Mouse (Mus musculus): Measurements from ENCODE around the gene Vmn1r59. TPM values are rescaled to one million over a fixed set of nuclear protein-coding genes. Genes with fewer than 3 reads are reported as not detected.
"Not testable (repeated sequence)": the region's sequence is repeated elsewhere in the genome, so short reads cannot be mapped to it uniquely, and the experiment has no call there.

The Vmn1r59 gene
- polyA plus RNA-seq (2012; rRNA removed) (not detected in 2 replicates), polyA plus RNA-seq (2014; fragmentation: Nextera tagmentation; extraction: Ambion mirVana) (not detected in 2 replicates)

DNA sequence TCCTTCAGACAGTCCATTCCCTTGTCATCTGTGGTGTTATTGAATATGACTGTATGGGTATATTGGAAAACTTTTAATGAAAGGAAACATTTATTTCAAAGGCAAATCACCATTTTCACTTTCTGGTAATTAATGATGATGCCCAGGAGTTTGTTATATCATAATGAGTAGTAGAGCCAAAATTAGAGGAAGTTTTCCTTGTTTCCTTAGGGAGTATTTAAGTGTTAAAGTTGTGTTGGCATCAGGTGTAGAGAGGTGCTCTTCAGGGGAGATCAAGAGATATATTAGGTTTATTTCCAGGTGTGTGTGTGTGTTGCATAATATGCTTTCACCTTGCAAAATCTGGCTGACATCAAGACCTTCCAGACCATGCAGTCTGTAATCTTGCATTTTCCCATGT lies at the start of gene Vmn1r59:
Vmn1r59 (minus strand) TSS at position 101 of the 400 bp plus-strand sequence.
- DNase-seq (ENCODE audit: low read depth in 3 of 3, low spot score in 3 of 3): no peak
- no peak within 1 kb of the TSS for H3K9ac ChIP-seq (replicated peaks)
- H3K36me3 ChIP-seq (replicated peaks; ENCODE audit: control insufficient read depth, insufficient read depth, low read depth): no peaks in the 10 kb centered on the region
- no peak for TF ChIP-seq CTCF (IDR thresholded peaks at IDR 0.05; ENCODE audit: low read depth)
- TF ChIP-seq EP300 (IDR thresholded peaks at IDR 0.05; ENCODE audit: low read depth): no peak
- H3K9me3 ChIP-seq (ENCODE audit: control insufficient read depth, low read length): no peaks in the 10 kb centered on the region
- no peaks in the 10 kb centered on the region for H3K4me1 ChIP-seq (replicated peaks; ENCODE audit: control insufficient read depth in 2 of 2, insufficient read depth in 2 of 2, low read length in 1 of 2)
- no peak within 1 kb of the TSS for H3K27ac ChIP-seq
- no peak within 1 kb of the TSS for H3K4me2 ChIP-seq (ENCODE audit: low read depth)
- no peak for ATAC-seq (ENCODE audit: insufficient read depth)
- H3K4me3 ChIP-seq (ENCODE audit: insufficient read depth in 1 of 2, low read depth in 2 of 2, low read length in 2 of 2): no peak within 1 kb of the TSS
- H3K27me3 ChIP-seq (ENCODE audit: control insufficient read depth, insufficient read depth, low read length): no peaks in the 10 kb centered on the region

DNA sequence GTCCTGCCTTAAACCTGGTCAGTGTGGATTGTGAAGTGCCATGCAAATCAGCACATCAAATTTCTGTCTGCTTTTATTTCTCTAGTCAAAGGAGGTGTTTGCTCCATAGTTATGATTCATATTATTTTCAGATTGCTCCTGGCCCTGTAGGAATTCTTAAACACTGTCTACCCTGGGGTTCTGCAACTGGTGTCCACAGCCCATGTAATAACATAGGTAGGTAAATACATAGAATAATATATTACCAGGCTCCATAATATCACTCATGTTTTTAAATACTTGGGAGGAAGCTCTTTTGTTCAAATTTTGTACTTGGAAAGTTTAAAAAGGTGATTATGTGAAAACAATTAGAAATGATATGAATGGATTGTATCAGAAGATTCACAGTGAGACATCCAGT lies 37.3 kb upstream of the Vmn1r59 start, which contains the start of gene Vmn2r28:
Vmn2r28 (minus strand) TSS at position 101 of the 400 bp plus-strand sequence.
- not testable (repeated sequence) for H3K4me3 ChIP-seq (ENCODE audit: insufficient read depth in 1 of 2, low read depth in 2 of 2, low read length in 2 of 2); H3K4me1 ChIP-seq (replicated peaks; ENCODE audit: control insufficient read depth in 2 of 2, insufficient read depth in 2 of 2, low read length in 1 of 2); H3K9ac ChIP-seq (replicated peaks); ATAC-seq (ENCODE audit: insufficient read depth); H3K4me2 ChIP-seq (ENCODE audit: low read depth); H3K27me3 ChIP-seq (ENCODE audit: control insufficient read depth, insufficient read depth, low read length); H3K9me3 ChIP-seq (ENCODE audit: control insufficient read depth, low read length); H3K36me3 ChIP-seq (replicated peaks; ENCODE audit: control insufficient read depth, insufficient read depth, low read depth); H3K27ac ChIP-seq; DNase-seq (ENCODE audit: low read depth in 3 of 3, low spot score in 3 of 3)

DNA sequence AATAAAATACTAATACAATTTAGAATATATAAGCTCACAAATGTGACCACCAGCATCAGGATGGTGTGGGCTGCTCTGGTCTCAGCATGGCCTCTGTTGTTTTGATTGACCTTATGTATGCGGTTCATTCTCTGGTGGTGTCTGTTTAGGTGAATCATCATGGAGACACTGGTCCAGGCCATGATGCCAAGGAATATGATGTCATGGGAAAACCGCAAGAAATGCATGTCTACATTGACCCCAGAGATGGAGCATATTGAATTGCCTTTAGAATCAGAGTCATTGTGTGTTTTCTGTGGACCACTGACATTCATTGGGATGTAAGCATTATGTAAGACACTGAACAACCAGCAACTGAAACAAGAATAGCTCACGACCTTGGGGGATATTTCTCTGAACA lies 2.6 kb downstream of the Vmn1r59 start:
- H3K27ac ChIP-seq; H3K9ac ChIP-seq (replicated peaks); ATAC-seq (ENCODE audit: insufficient read depth); H3K4me3 ChIP-seq (ENCODE audit: insufficient read depth in 1 of 2, low read depth in 2 of 2, low read length in 2 of 2); H3K27me3 ChIP-seq (ENCODE audit: control insufficient read depth, insufficient read depth, low read length); H3K4me2 ChIP-seq (ENCODE audit: low read depth); DNase-seq (ENCODE audit: low read depth in 3 of 3, low spot score in 3 of 3); H3K9me3 ChIP-seq (ENCODE audit: control insufficient read depth, low read length); H3K36me3 ChIP-seq (replicated peaks; ENCODE audit: control insufficient read depth, insufficient read depth, low read depth); H3K4me1 ChIP-seq (replicated peaks; ENCODE audit: control insufficient read depth in 2 of 2, insufficient read depth in 2 of 2, low read length in 1 of 2): not testable (repeated sequence)
- WGBS (ENCODE audit: insufficient replicate concordance): 44% methylated on average over 3 of the region's 3 CpGs

DNA sequence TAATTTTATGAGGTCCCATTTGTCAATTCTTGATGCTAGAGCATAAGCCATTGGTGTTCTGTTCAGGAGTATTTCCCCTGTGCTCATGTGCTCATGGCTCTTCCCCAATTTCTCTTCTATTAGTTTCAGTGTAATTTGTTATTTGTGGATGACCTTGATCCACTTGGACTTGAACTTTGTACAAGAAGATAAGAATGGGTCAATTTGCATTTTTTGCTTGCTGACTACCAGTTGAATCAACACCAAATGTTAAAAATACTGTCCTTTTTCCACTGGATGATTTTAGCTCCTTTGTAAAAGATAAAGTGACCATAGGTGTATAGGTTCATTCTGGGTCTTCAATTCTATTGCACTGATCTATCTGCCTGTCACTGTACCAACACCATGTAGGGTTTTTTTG lies 7.9 kb downstream of the Vmn1r59 start:
- Histone ChIP-seq H3K9me3 (ENCODE audit: control insufficient read depth, low read length) (no peaks in the 10 kb centered on the region), H3K4me2 (ENCODE audit: low read depth) (no peak overlapping the region), H3K36me3 (replicated peaks; ENCODE audit: control insufficient read depth, insufficient read depth, low read depth) (no peaks in the 10 kb centered on the region), H3K27ac (no peak overlapping the region), H3K4me1 (replicated peaks; ENCODE audit: control insufficient read depth in 2 of 2, insufficient read depth in 2 of 2, low read length in 1 of 2) (no peaks in the 10 kb centered on the region), H3K9ac (replicated peaks) (no peak overlapping the region), H3K27me3 (ENCODE audit: control insufficient read depth, insufficient read depth, low read length) (no peaks in the 10 kb centered on the region), H3K4me3 (ENCODE audit: insufficient read depth in 1 of 2, low read depth in 2 of 2, low read length in 2 of 2) (no peak overlapping the region)
- DNase-seq (ENCODE audit: low read depth in 3 of 3, low spot score in 3 of 3) (no peak), ATAC-seq (ENCODE audit: insufficient read depth) (no peak)
- TF ChIP-seq CTCF (IDR thresholded peaks at IDR 0.05; ENCODE audit: low read depth) (no peak), EP300 (IDR thresholded peaks at IDR 0.05; ENCODE audit: low read depth) (no peak)

DNA sequence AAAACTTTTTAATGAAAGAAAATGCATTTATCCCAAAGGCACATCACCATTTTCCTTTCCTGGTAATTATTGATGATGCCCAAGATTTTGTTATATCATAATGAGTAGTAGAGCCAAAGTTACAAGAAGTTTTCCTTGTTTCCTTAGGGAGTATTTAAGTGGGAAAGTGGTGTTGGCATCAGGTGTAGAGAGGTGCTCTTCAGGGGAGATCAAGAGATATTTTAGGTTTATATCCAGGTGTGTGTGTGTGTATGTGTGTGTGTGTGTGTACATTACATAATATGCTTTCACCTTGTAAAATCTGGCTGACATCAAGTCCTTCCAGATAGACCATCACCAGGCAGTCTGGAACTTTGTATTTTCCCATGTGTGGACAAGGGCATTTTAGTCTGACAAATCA lies 43.3 kb downstream of the Vmn1r59 start, which contains the start of gene Vmn1r58:
Vmn1r58 (minus strand) TSS at position 101 of the 400 bp plus-strand sequence.
- not testable (repeated sequence) for H3K9me3 ChIP-seq (ENCODE audit: control insufficient read depth, low read length); H3K4me3 ChIP-seq (ENCODE audit: insufficient read depth in 1 of 2, low read depth in 2 of 2, low read length in 2 of 2); ATAC-seq (ENCODE audit: insufficient read depth); H3K36me3 ChIP-seq (replicated peaks; ENCODE audit: control insufficient read depth, insufficient read depth, low read depth); H3K4me2 ChIP-seq (ENCODE audit: low read depth); H3K4me1 ChIP-seq (replicated peaks; ENCODE audit: control insufficient read depth in 2 of 2, insufficient read depth in 2 of 2, low read length in 1 of 2); DNase-seq (ENCODE audit: low read depth in 3 of 3, low spot score in 3 of 3); H3K9ac ChIP-seq (replicated peaks); H3K27me3 ChIP-seq (ENCODE audit: control insufficient read depth, insufficient read depth, low read length); H3K27ac ChIP-seq

DNA sequence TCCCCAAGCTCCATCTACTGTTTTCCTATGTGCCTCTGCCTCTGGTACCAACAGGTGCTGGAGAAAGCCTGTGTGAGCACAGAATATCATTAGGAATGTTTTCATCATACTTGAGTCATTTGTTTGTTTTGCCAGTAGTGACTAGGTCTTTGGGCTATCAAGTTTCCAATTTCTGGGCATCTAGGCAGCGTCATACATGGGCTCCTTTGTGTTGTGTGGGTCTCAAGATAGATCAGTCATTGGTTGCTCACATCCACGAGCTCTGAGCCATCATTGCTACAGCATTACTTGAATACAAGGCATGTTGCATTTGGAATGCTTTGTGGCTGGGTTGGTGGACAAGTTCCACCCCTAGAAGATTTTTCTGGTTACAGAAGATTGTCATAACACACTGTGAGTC lies 50.4 kb downstream of the Vmn1r59 start:
- Histone ChIP-seq H3K9ac (replicated peaks) (no peak overlapping the region), H3K27ac (no peak overlapping the region), H3K4me1 (replicated peaks; ENCODE audit: control insufficient read depth in 2 of 2, insufficient read depth in 2 of 2, low read length in 1 of 2) (no peaks in the 10 kb centered on the region), H3K36me3 (replicated peaks; ENCODE audit: control insufficient read depth, insufficient read depth, low read depth) (no peaks in the 10 kb centered on the region), H3K4me3 (ENCODE audit: insufficient read depth in 1 of 2, low read depth in 2 of 2, low read length in 2 of 2) (no peak overlapping the region), H3K4me2 (ENCODE audit: low read depth) (no peak overlapping the region), H3K27me3 (ENCODE audit: control insufficient read depth, insufficient read depth, low read length) (no peaks in the 10 kb centered on the region), H3K9me3 (ENCODE audit: control insufficient read depth, low read length) (no peaks in the 10 kb centered on the region)
- TF ChIP-seq EP300 (IDR thresholded peaks at IDR 0.05; ENCODE audit: low read depth): no peak
- no peak for TF ChIP-seq CTCF (IDR thresholded peaks at IDR 0.05; ENCODE audit: low read depth)
- ATAC-seq (ENCODE audit: insufficient read depth) (no peak), DNase-seq (ENCODE audit: low read depth in 3 of 3, low spot score in 3 of 3) (no peak)
- 12% methylated on average over 2 of the region's 2 CpGs for WGBS (ENCODE audit: insufficient replicate concordance)

Other genes starting within 250 kb of the Vmn1r59 start
- gene Vmn1r57, start 238.3 kb downstream of the Vmn1r59 start, polyA plus RNA-seq (2012; rRNA removed): not detected in 2 replicates
- not detected in 2 replicates for gene Vmn1r57, start 238.3 kb downstream of the Vmn1r59 start, polyA plus RNA-seq (2014; fragmentation: Nextera tagmentation; extraction: Ambion mirVana)
- not detected in 2 replicates for gene Gm5065, start 106.2 kb downstream of the Vmn1r59 start, polyA plus RNA-seq (2012; rRNA removed)
- gene Gm5065, start 106.2 kb downstream of the Vmn1r59 start, polyA plus RNA-seq (2014; fragmentation: Nextera tagmentation; extraction: Ambion mirVana): not detected in 2 replicates
- not detected in 2 replicates for gene Nlrp2, start 105.7 kb downstream of the Vmn1r59 start, polyA plus RNA-seq (2012; rRNA removed)
- not detected in 2 replicates for gene Nlrp2, start 105.7 kb downstream of the Vmn1r59 start, polyA plus RNA-seq (2014; fragmentation: Nextera tagmentation; extraction: Ambion mirVana)
- not detected in 2 replicates for gene Vmn1r58, start 43.4 kb downstream of the Vmn1r59 start, polyA plus RNA-seq (2012; rRNA removed)
- gene Vmn1r58, start 43.4 kb downstream of the Vmn1r59 start, polyA plus RNA-seq (2014; fragmentation: Nextera tagmentation; extraction: Ambion mirVana): not detected in 2 replicates
- gene Vmn2r28, start 37.2 kb upstream of the Vmn1r59 start, polyA plus RNA-seq (2012; rRNA removed): not detected in 2 replicates
- gene Vmn2r28, start 37.2 kb upstream of the Vmn1r59 start, polyA plus RNA-seq (2014; fragmentation: Nextera tagmentation; extraction: Ambion mirVana): not detected in 2 replicates
- not detected in 2 replicates for gene Vmn1r60, start 90.5 kb upstream of the Vmn1r59 start, polyA plus RNA-seq (2012; rRNA removed)
- not detected in 2 replicates for gene Vmn1r60, start 90.5 kb upstream of the Vmn1r59 start, polyA plus RNA-seq (2014; fragmentation: Nextera tagmentation; extraction: Ambion mirVana)
- gene Vmn1r61, start 156.5 kb upstream of the Vmn1r59 start, polyA plus RNA-seq (2012; rRNA removed): not detected in 2 replicates
- not detected in 2 replicates for gene Vmn1r61, start 156.5 kb upstream of the Vmn1r59 start, polyA plus RNA-seq (2014; fragmentation: Nextera tagmentation; extraction: Ambion mirVana)
- not detected in 2 replicates for gene Vmn1r62, start 216.9 kb upstream of the Vmn1r59 start, polyA plus RNA-seq (2012; rRNA removed)
- gene Vmn1r62, start 216.9 kb upstream of the Vmn1r59 start, polyA plus RNA-seq (2014; fragmentation: Nextera tagmentation; extraction: Ambion mirVana): not detected in 2 replicates

Data from liver, embryonic 14.5 days (tissue).